Mouse (Mus musculus): Measurements from ENCODE around the gene Rasgef1b. TPM values are rescaled to one million over a fixed set of nuclear protein-coding genes. Genes with fewer than 3 reads are reported as not detected.

The Rasgef1b gene
- polyA plus RNA-seq, 1 experiment from 2014 or later, result 33.9 TPM

GRCm38 (mm10) chr5:99233176-99233575 lies 495.7 kb downstream of the Rasgef1b start:
- H3K4me3 ChIP-seq (ENCODE audit: low read depth, low read length), result no peak overlapping the region
- WGBS, result 49% methylated on average over 3 of the region's 3 CpGs
- H3K4me1 ChIP-seq (ENCODE audit: insufficient read depth, low read depth, low read length), result no peaks in the 10 kb centered on the region
- H3K9ac ChIP-seq (replicated peaks; ENCODE audit: low read depth), result no peak overlapping the region
- DNase-seq (ENCODE audit: low spot score), result no peak
- H3K9me3 ChIP-seq (ENCODE audit: low read length), result no peaks in the 10 kb centered on the region
- no peak for ATAC-seq
- no peak overlapping the region for H3K27ac ChIP-seq (ENCODE audit: low read length)
- H3K4me2 ChIP-seq (replicated peaks; ENCODE audit: low read depth, low read length), result no peak overlapping the region
- H3K27me3 ChIP-seq (replicated peaks; ENCODE audit: insufficient read depth, low read length), result no peaks in the 10 kb centered on the region
- peaks cover 38% of the 10 kb centered on the region for H3K36me3 ChIP-seq (ENCODE audit: insufficient read depth, low read length)
- TF ChIP-seq EP300 (IDR thresholded peaks at IDR 0.05) (no peak), CTCF (IDR thresholded peaks at IDR 0.05) (no peak)

- H3K36me3 ChIP-seq (ENCODE audit: insufficient read depth, low read length), result peaks cover 38% of the 10 kb centered on the region
- H3K9me3 ChIP-seq (ENCODE audit: low read length), result no peaks in the 10 kb centered on the region
- no peak overlapping the region for H3K4me3 ChIP-seq (ENCODE audit: low read depth, low read length)
- H3K9ac ChIP-seq (replicated peaks; ENCODE audit: low read depth), result no peak overlapping the region
- H3K4me1 ChIP-seq (ENCODE audit: insufficient read depth, low read depth, low read length), result no peaks in the 10 kb centered on the region
- 92% methylated on average over 8 of the region's 8 CpGs for WGBS
- no peak for DNase-seq (ENCODE audit: low spot score)
- H3K4me2 ChIP-seq (replicated peaks; ENCODE audit: low read depth, low read length), result no peak overlapping the region
- no peak for ATAC-seq
- TF ChIP-seq EP300 (IDR thresholded peaks at IDR 0.05), result no peak
- TF ChIP-seq CTCF (IDR thresholded peaks at IDR 0.05), result no peak
- H3K27me3 ChIP-seq (replicated peaks; ENCODE audit: insufficient read depth, low read length), result no peaks in the 10 kb centered on the region
- H3K27ac ChIP-seq (ENCODE audit: low read length), result no peak overlapping the region
These were observed 496.5 kb downstream of the Rasgef1b start for GRCm38 (mm10) chr5:99232410-99232809.

- Histone ChIP-seq H3K36me3 (ENCODE audit: insufficient read depth, low read length) (peaks cover 45% of the 10 kb centered on the region), H3K9me3 (ENCODE audit: low read length) (no peaks in the 10 kb centered on the region), H3K4me3 (ENCODE audit: low read depth, low read length) (no peak overlapping the region), H3K4me1 (ENCODE audit: insufficient read depth, low read depth, low read length) (no peaks in the 10 kb centered on the region), H3K27ac (ENCODE audit: low read length) (no peak overlapping the region), H3K27me3 (replicated peaks; ENCODE audit: insufficient read depth, low read length) (no peaks in the 10 kb centered on the region), H3K9ac (replicated peaks; ENCODE audit: low read depth) (no peak overlapping the region), H3K4me2 (replicated peaks; ENCODE audit: low read depth, low read length) (no peak overlapping the region)
- DNase-seq (ENCODE audit: low spot score) (peak; percentile 40), ATAC-seq (no peak)
- no peak for TF ChIP-seq CTCF (IDR thresholded peaks at IDR 0.05)
- TF ChIP-seq EP300 (IDR thresholded peaks at IDR 0.05), result no peak
- WGBS, result 62% methylated on average over 7 of the region's 7 CpGs
These were observed 498.4 kb downstream of the Rasgef1b start for GRCm38 (mm10) chr5:99230476-99230875.

- no peaks in the 10 kb centered on the region for H3K9me3 ChIP-seq (ENCODE audit: low read length)
- H3K36me3 ChIP-seq (ENCODE audit: insufficient read depth, low read length), result peaks cover 48% of the 10 kb centered on the region
- no peaks in the 10 kb centered on the region for H3K4me1 ChIP-seq (ENCODE audit: insufficient read depth, low read depth, low read length)
- H3K4me3 ChIP-seq (ENCODE audit: low read depth, low read length), result no peak overlapping the region
- H3K9ac ChIP-seq (replicated peaks; ENCODE audit: low read depth), result no peak overlapping the region
- H3K27me3 ChIP-seq (replicated peaks; ENCODE audit: insufficient read depth, low read length), result no peaks in the 10 kb centered on the region
- WGBS, result 87% methylated on average over 4 of the region's 4 CpGs
- TF ChIP-seq CTCF (IDR thresholded peaks at IDR 0.05) (no peak), EP300 (IDR thresholded peaks at IDR 0.05) (no peak)
- H3K4me2 ChIP-seq (replicated peaks; ENCODE audit: low read depth, low read length), result no peak overlapping the region
- no peak overlapping the region for H3K27ac ChIP-seq (ENCODE audit: low read length)
- DNase-seq (ENCODE audit: low spot score) (no peak), ATAC-seq (no peak)
These were observed 501.5 kb downstream of the Rasgef1b start for GRCm38 (mm10) chr5:99227361-99227760.

GRCm38 (mm10) chr5:99224571-99225011 lies 504.3 kb downstream of the Rasgef1b start:
- no peak for DNase-seq (ENCODE audit: low spot score)
- WGBS, result 56% methylated on average over 5 of the region's 5 CpGs
- no peaks in the 10 kb centered on the region; the same call in 1 of the 2 replicates for H3K9me3 ChIP-seq (ENCODE audit: low read length)
- H3K27ac ChIP-seq (ENCODE audit: low read length), result no peak overlapping the region
- no peak overlapping the region for H3K9ac ChIP-seq (replicated peaks; ENCODE audit: low read depth)
- TF ChIP-seq EP300 (IDR thresholded peaks at IDR 0.05), result no peak
- no peak for TF ChIP-seq CTCF (IDR thresholded peaks at IDR 0.05)
- H3K4me3 ChIP-seq (ENCODE audit: low read depth, low read length), result no peak overlapping the region
- H3K36me3 ChIP-seq (ENCODE audit: insufficient read depth, low read length), result peaks cover 49% of the 10 kb centered on the region
- peak; percentile 37; the same call in 1 of the 2 replicates for ATAC-seq
- H3K4me2 ChIP-seq (replicated peaks; ENCODE audit: low read depth, low read length), result no peak overlapping the region
- H3K27me3 ChIP-seq (replicated peaks; ENCODE audit: insufficient read depth, low read length), result no peaks in the 10 kb centered on the region
- no peaks in the 10 kb centered on the region for H3K4me1 ChIP-seq (ENCODE audit: insufficient read depth, low read depth, low read length)

GRCm38 (mm10) chr5:99223869-99224498 lies 504.9 kb downstream of the Rasgef1b start:
- ATAC-seq (no peak), DNase-seq (ENCODE audit: low spot score) (no peak)
- H3K4me3 ChIP-seq (ENCODE audit: low read depth, low read length), result no peak overlapping the region
- peaks cover 48% of the 10 kb centered on the region for H3K36me3 ChIP-seq (ENCODE audit: insufficient read depth, low read length)
- H3K4me2 ChIP-seq (replicated peaks; ENCODE audit: low read depth, low read length), result no peak overlapping the region
- H3K4me1 ChIP-seq (ENCODE audit: insufficient read depth, low read depth, low read length), result no peaks in the 10 kb centered on the region
- no peak overlapping the region for H3K9ac ChIP-seq (replicated peaks; ENCODE audit: low read depth)
- H3K9me3 ChIP-seq (ENCODE audit: low read length), result no peaks in the 10 kb centered on the region; the same call in 1 of the 2 replicates
- no peaks in the 10 kb centered on the region for H3K27me3 ChIP-seq (replicated peaks; ENCODE audit: insufficient read depth, low read length)
- 45% methylated on average over 15 of the region's 15 CpGs for WGBS
- no peak for TF ChIP-seq CTCF (IDR thresholded peaks at IDR 0.05)
- no peak for TF ChIP-seq EP300 (IDR thresholded peaks at IDR 0.05)
- H3K27ac ChIP-seq (ENCODE audit: low read length), result no peak overlapping the region

Measured in lung, postnatal 0 days (tissue).